ENCODE assay signal across 18 mouse cellular contexts in genomic region chr1:22279954-22280353, GRCm38 (mm10).
"Had no signal": no experiment of that assay in that cellular context is flagged by ENCODE, and none has a peak within 500 bp of the region (broad histone marks: within the 10 kb centered on the region; RNA-seq: fewer than 3 reads in every experiment).

No protein-coding gene starts in this region.

- H3K9me3 ChIP-seq: megakaryocyte, embryonic 14.5 days; midbrain, embryonic 13.5 days; midbrain, embryonic 15.5 days; neural tube, embryonic 13.5 days; neural tube, embryonic 15.5 days had no signal

- DNase-seq: lung, adult 18-20 months; lung, embryonic 14.5 days; lung, postnatal 10 days; lung, postnatal 4 days; retina, postnatal 1 day; right cerebral cortex, adult 18-20 months; right cerebral cortex, postnatal 25 days; right cerebral cortex, postnatal 4 days; spleen, adult 18-20 months; thymus, adult 18-20 months; thymus, postnatal 25 days; thymus, postnatal 4 days had no signal

- ATAC-seq: midbrain, embryonic 13.5 days; midbrain, embryonic 15.5 days had no signal

- H3K36me3 ChIP-seq: midbrain, embryonic 13.5 days; midbrain, embryonic 15.5 days; neural tube, embryonic 13.5 days; neural tube, embryonic 15.5 days had no signal

- H3K9ac ChIP-seq: lung, embryonic 14.5 days; midbrain, embryonic 13.5 days; midbrain, embryonic 15.5 days; neural tube, embryonic 13.5 days; neural tube, embryonic 15.5 days had no signal

- H3K27ac ChIP-seq: midbrain, embryonic 13.5 days; midbrain, embryonic 15.5 days; neural tube, embryonic 13.5 days; neural tube, embryonic 15.5 days had no signal

- H3K4me1 ChIP-seq: megakaryocyte, embryonic 14.5 days; midbrain, embryonic 13.5 days; midbrain, embryonic 15.5 days; neural tube, embryonic 13.5 days; neural tube, embryonic 15.5 days had no signal

- H3K27me3 ChIP-seq: megakaryocyte, embryonic 14.5 days; midbrain, embryonic 13.5 days; midbrain, embryonic 15.5 days; neural tube, embryonic 13.5 days; neural tube, embryonic 15.5 days had no signal

- H3K4me3 ChIP-seq: megakaryocyte, embryonic 14.5 days; midbrain, embryonic 13.5 days; midbrain, embryonic 15.5 days; neural tube, embryonic 13.5 days; neural tube, embryonic 15.5 days had no signal

- H3K4me2 ChIP-seq: lung, embryonic 14.5 days; midbrain, embryonic 11.5 days; midbrain, embryonic 13.5 days; midbrain, embryonic 15.5 days; neural tube, embryonic 13.5 days; neural tube, embryonic 15.5 days had no signal
